Mouse (Mus musculus) liver, adult 10 weeks (tissue): Measurements from ENCODE around the gene Caln1. TPM values are rescaled to one million over a fixed set of nuclear protein-coding genes. Genes with fewer than 3 reads are reported as not detected.

Source experiments
- polyA plus RNA-seq: library from polyadenylated mRNA; stranded (reverse); fragments of 350-450 nt; fragmentation: Illumina TruSeq; extraction: RNeasy Lipid Tissue Mini Kit (QIAGEN cat#74804); gene quantifications from one replicate; pipeline ENCODE4 v1.2.3, GENCODE M21; 2014; ENCODE audit warnings: low read depth, low replicate concordance

The Caln1 gene
- polyA plus RNA-seq, result 1.4 TPM

DNA sequence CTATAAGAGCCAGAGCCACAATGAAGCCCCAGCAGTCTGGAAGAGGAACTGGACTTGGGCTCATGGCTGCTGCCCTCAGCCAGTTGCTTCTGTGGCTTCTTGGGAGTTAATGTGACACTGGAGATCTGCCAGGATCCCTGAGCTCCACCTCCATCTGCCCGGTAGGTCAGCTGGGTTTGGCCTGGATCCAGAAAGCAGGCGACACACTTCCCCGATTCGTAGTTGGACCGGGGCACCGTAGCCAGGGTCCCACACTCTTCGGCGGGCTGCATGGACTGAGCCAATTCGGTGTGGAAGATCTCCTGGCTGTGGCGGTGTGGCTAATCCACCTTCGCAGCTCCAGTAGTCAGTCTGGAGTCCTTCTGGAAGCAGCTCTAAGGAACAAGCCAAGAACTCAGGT is at the start of gene Caln1:
TSS of gene Caln1 (plus strand) at position 219 of the 400 bp plus-strand sequence.

DNA sequence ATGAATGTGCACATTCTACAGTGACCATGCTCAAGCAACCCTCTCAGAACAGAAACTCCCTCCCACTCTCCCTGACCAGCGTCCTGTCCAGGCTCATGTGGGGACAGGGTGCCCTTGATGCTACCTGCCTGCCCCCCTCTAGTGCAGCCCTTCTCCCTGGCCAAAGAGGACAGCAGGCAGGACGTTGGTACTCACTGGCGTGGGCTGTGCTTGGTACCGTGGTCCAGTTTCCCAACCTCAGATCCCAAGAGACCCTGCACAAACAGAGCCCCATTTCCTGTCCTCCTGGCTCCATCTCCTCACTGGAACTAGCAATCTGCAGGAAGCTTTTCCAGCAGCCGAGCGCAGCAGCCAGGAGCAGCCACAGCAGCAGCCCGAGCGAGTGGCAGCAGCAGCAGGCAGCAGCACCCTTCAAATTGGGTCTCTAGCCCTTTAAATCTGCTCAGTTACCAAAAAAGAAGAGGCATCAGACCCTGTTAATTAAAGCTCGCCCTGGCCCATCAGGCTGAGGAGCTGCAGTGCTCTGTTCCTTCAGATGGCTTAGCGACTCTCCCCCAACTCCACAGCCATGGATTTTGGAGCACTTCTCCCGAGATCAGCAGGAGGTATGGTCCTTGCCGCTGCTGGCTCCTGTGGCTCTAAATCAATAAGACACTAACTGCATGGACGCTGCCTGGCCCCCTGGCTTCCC is 15.1 kb downstream of the Caln1 start, which contains the start of gene A330070K13Rik:
TSS of gene A330070K13Rik (minus strand) at position 410 of the 691 bp plus-strand sequence.

Other genes starting within 250 kb of the Caln1 start
- gene Kctd7, start 224.6 kb upstream of the Caln1 start, polyA plus RNA-seq, result 1.0 TPM
- gene Rabgef1, start 197.7 kb upstream of the Caln1 start, polyA plus RNA-seq, result 14.8 TPM
- 32.9 TPM for gene Tmem248, start 152.4 kb upstream of the Caln1 start, polyA plus RNA-seq
- gene Sbds, start 113.9 kb upstream of the Caln1 start, polyA plus RNA-seq, result 47.8 TPM
- gene Tyw1, start 113.8 kb upstream of the Caln1 start, polyA plus RNA-seq, result 2.3 TPM
- gene A330070K13Rik, start 15.2 kb downstream of the Caln1 start, polyA plus RNA-seq, result not detected